20 mouse cellular contexts compared by ENCODE assay signal in the genomic region with DNA sequence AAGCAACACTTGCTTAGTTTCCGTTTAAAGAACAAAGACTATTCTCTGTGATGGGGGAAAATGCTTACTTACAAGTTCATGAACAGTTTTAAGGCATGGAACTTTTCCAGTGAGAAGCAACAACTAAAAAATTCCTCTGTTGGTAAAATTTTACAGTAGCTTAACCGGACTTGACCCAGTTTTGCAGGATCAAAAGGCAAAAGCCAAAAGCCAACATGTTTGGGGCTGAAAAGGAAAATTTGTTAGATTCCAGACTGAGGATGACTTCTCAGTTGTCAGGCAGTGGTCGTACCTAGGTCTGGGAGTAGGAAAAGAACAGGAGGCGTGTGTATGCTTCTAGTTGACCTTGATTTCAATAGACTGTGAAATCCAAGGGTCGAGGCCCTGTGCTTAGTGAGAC. TPM values are rescaled to one million over a fixed set of nuclear protein-coding genes. Genes with fewer than 3 reads are reported as not detected.
"Had no signal": no experiment of that assay in that cellular context is flagged by ENCODE, and none has a peak within 500 bp of the region (broad histone marks: within the 10 kb centered on the region; RNA-seq: fewer than 3 reads in every experiment).

No protein-coding gene starts in this region.

- ATAC-seq: midbrain, embryonic 16.5 days had no signal

- H3K4me1 ChIP-seq: midbrain, embryonic 10.5 days; midbrain, embryonic 12.5 days; neural tube, embryonic 13.5 days; neural tube, embryonic 15.5 days had no signal

- H3K27me3 ChIP-seq: midbrain, embryonic 12.5 days; neural tube, embryonic 13.5 days; neural tube, embryonic 15.5 days had no signal

- H3K9me3 ChIP-seq: midbrain, embryonic 10.5 days; midbrain, embryonic 12.5 days; neural tube, embryonic 13.5 days; neural tube, embryonic 15.5 days had no signal

- DNase-seq: lung, embryonic 14.5 days; lung, postnatal 10 days; lung, postnatal 4 days; midbrain, embryonic 14.5 days; retina, postnatal 1 day; right cerebral cortex, adult 18-20 months; right cerebral cortex, postnatal 25 days; right cerebral cortex, postnatal 4 days; spleen, adult 18-20 months; thymus, adult 18-20 months; thymus, postnatal 14 days; thymus, postnatal 36 days had no signal

- H3K4me3 ChIP-seq: midbrain, embryonic 10.5 days; midbrain, embryonic 12.5 days; myocyte; neural tube, embryonic 13.5 days; neural tube, embryonic 15.5 days had no signal

- H3K36me3 ChIP-seq: midbrain, embryonic 10.5 days; midbrain, embryonic 12.5 days; neural tube, embryonic 13.5 days; neural tube, embryonic 15.5 days had no signal

- H3K27ac ChIP-seq: midbrain, embryonic 10.5 days; midbrain, embryonic 12.5 days; neural tube, embryonic 13.5 days; neural tube, embryonic 15.5 days had no signal

- H3K4me2 ChIP-seq: lung, embryonic 14.5 days; midbrain, embryonic 12.5 days; neural tube, embryonic 13.5 days; neural tube, embryonic 15.5 days had no signal

- H3K9ac ChIP-seq: lung, embryonic 14.5 days; midbrain, embryonic 12.5 days; neural tube, embryonic 13.5 days; neural tube, embryonic 15.5 days had no signal

RNA-seq across cellular contexts. Expression of a gene that starts 31.3 kb away (rescaled TPM):
- total RNA-seq: megakaryocyte, adult 5-6 weeks; megakaryocyte-erythroid progenitor cell, adult 5-6 weeks had no signal

RNA-seq across cellular contexts. Expression of a gene that starts 31.4 kb away (rescaled TPM):
- total RNA-seq: megakaryocyte, adult 5-6 weeks; megakaryocyte-erythroid progenitor cell, adult 5-6 weeks had no signal
